Mouse (Mus musculus): Measurements from ENCODE around the gene Dhh.
A peak's percentile ranks its signal among the peaks of the same experiment; 100 is the strongest.

Gene Dhh

GRCm38 (mm10) chr15:98871916-98872888 lies 26.1 kb downstream of the Dhh start:
- DNase-seq (ENCODE audit: low read depth, low spot score) = peak; percentile 88

GRCm38 (mm10) chr15:98871070-98871915 lies 27.0 kb downstream of the Dhh start, which contains the start of gene Kmt2d:
Gene Kmt2d (minus strand): TSS chr15:98871204.
- peak; percentile 51 for DNase-seq (ENCODE audit: low read depth, low spot score)

GRCm38 (mm10) chr15:98870179-98871069 lies 27.9 kb downstream of the Dhh start:
- no peak for DNase-seq (ENCODE audit: low read depth, low spot score)

- no peak for DNase-seq (ENCODE audit: low read depth, low spot score)
Measured at GRCm38 (mm10) chr15:98869342-98870178, 28.8 kb downstream of the Dhh start.

- DNase-seq (ENCODE audit: low read depth, low spot score) = no peak
Measured at GRCm38 (mm10) chr15:98868346-98869063, 29.8 kb downstream of the Dhh start.

GRCm38 (mm10) chr15:98867321-98867720 lies 31.0 kb downstream of the Dhh start:
- DNase-seq (ENCODE audit: low read depth, low spot score) = no peak

GRCm38 (mm10) chr15:98866501-98866900 lies 31.8 kb downstream of the Dhh start:
- DNase-seq (ENCODE audit: low read depth, low spot score) = no peak

- no peak for DNase-seq (ENCODE audit: low read depth, low spot score)
Measured at GRCm38 (mm10) chr15:98865771-98866170, 32.6 kb downstream of the Dhh start.

GRCm38 (mm10) chr15:98864951-98865350 lies 33.4 kb downstream of the Dhh start:
- DNase-seq (ENCODE audit: low read depth, low spot score) = no peak

GRCm38 (mm10) chr15:98863451-98863958 lies 34.8 kb downstream of the Dhh start:
- DNase-seq (ENCODE audit: low read depth, low spot score) = no peak

GRCm38 (mm10) chr15:98861701-98862410 lies 36.5 kb downstream of the Dhh start:
- DNase-seq (ENCODE audit: low read depth, low spot score) = no peak

GRCm38 (mm10) chr15:98860921-98861320 lies 37.4 kb downstream of the Dhh start:
- DNase-seq (ENCODE audit: low read depth, low spot score) = no peak

GRCm38 (mm10) chr15:98859319-98860043 lies 38.9 kb downstream of the Dhh start:
- no peak for DNase-seq (ENCODE audit: low read depth, low spot score)

- no peak for DNase-seq (ENCODE audit: low read depth, low spot score)
Measured at GRCm38 (mm10) chr15:98854214-98854613, 44.1 kb downstream of the Dhh start.

GRCm38 (mm10) chr15:98853161-98853937 lies 45.0 kb downstream of the Dhh start:
- DNase-seq (ENCODE audit: low read depth, low spot score) = no peak

GRCm38 (mm10) chr15:98852733-98853132 lies 45.6 kb downstream of the Dhh start:
- no peak for DNase-seq (ENCODE audit: low read depth, low spot score)

GRCm38 (mm10) chr15:98852071-98852470 lies 46.3 kb downstream of the Dhh start:
- no peak for DNase-seq (ENCODE audit: low read depth, low spot score)

All from c-Kit-negative CD71-positive TER-119-positive erythroid progenitor cells, embryonic 14.5 days (primary cell).